Mouse (Mus musculus): ENCODE results near the gene Pea15a. TPM values are rescaled to one million over a fixed set of nuclear protein-coding genes. Genes with fewer than 3 reads are reported as not detected.
"Not testable (repeated sequence)": the region's sequence is repeated elsewhere in the genome, so short reads cannot be mapped to it uniquely, and the experiment has no call there.

Gene Pea15a
- total and polyA plus RNA-seq, 3 experiments = 15.6 to 50.6 (median 23.7) TPM

GRCm38 (mm10) chr1:172247679-172248078, 41.1 kb upstream of the Pea15a start:
- Histone ChIP-seq H3K36me3 (replicated peaks in 1 of 2; ENCODE audit: control insufficient read depth in 1 of 2, insufficient read depth in 1 of 2, low read length in 1 of 2) (no peaks in the 10 kb centered on the region), H3K4me2 (ENCODE audit: insufficient read depth, low read depth, poor library complexity, severe bottlenecking) (no peak overlapping the region), H3K4me1 (ENCODE audit: control insufficient read depth in 1 of 2, insufficient read depth in 2 of 2) (peaks cover 0 to 15% of the 10 kb centered on the region in 2 experiments; a peak in 2 of 4 replicates), H3K4me3 (replicated peaks in 1 of 3; ENCODE audit: low read depth in 2 of 3, low read length in 2 of 3, poor library complexity in 1 of 3) (no peak overlapping the region), H3K27me3 (replicated peaks) (no peaks in the 10 kb centered on the region), H3K27ac (ENCODE audit: insufficient read depth, low read depth) (no peak overlapping the region), H3K9ac (ENCODE audit: insufficient read depth, low read depth) (no peak overlapping the region), H3K79me2 (replicated peaks; ENCODE audit: control insufficient read depth, extremely low read depth, insufficient read depth, poor library complexity, severe bottlenecking) (no peaks in the 10 kb centered on the region), H3K9me3 (replicated peaks; ENCODE audit: low read length) (no peaks in the 10 kb centered on the region)
- dilution Hi-C loops (cut with MboI; ENCODE audit: extremely low pct_ligation_motif_present, extremely low pct_unique_long_range_greater_than_20kb, low sequenced_read_pairs) = no loop called here
- peak; percentile 54 for DNase-seq (ENCODE audit: extremely low read depth)
- in situ Hi-C loops (cut with MboI; ENCODE audit: low pct_ligation_motif_present, low pct_unique_long_range_greater_than_20kb, low sequenced_read_pairs) = no loop called here
- TF ChIP-seq CTCF (conservative IDR thresholded peaks at IDR 0.05 in 1 of 2, IDR thresholded peaks at IDR 0.05 in 1 of 2; ENCODE audit: low read depth in 2 of 2, low read length in 2 of 2) (peak; percentile 37 to 82; a peak in 3 of 4 replicates), ZMIZ1 (IDR thresholded peaks at IDR 0.05; ENCODE audit: low read depth, low read length) (no peak), CHD2 (IDR thresholded peaks at IDR 0.05; ENCODE audit: low read length) (no peak), SMC3 (IDR thresholded peaks at IDR 0.05; ENCODE audit: low read depth, low read length) (peak; percentile 81), RAD21 (IDR thresholded peaks at IDR 0.05; ENCODE audit: low read depth, low read length) (peak; percentile 73), BHLHE40 (IDR thresholded peaks at IDR 0.05; ENCODE audit: low read depth, low read length) (no peak), MAZ (IDR thresholded peaks at IDR 0.05; ENCODE audit: low read depth, low read length) (peak; percentile 85), UBTF (IDR thresholded peaks at IDR 0.05; ENCODE audit: low read depth, low read length) (no peak), E2F4 (IDR thresholded peaks at IDR 0.05; ENCODE audit: insufficient replicate concordance, low read depth, low read length) (no peak)

GRCm38 (mm10) chr1:172247216-172247615, 40.6 kb upstream of the Pea15a start:
- dilution Hi-C loops (cut with MboI; ENCODE audit: extremely low pct_ligation_motif_present, extremely low pct_unique_long_range_greater_than_20kb, low sequenced_read_pairs) = no loop called here
- in situ Hi-C loops (cut with MboI; ENCODE audit: low pct_ligation_motif_present, low pct_unique_long_range_greater_than_20kb, low sequenced_read_pairs) = no loop called here

GRCm38 (mm10) chr1:172244645-172245044, 38.0 kb upstream of the Pea15a start:
- H3K4me1 ChIP-seq (ENCODE audit: control insufficient read depth in 1 of 2, insufficient read depth in 2 of 2) = peaks cover 0 to 26% of the 10 kb centered on the region in 2 experiments; a peak in 2 of 4 replicates
- H3K79me2 ChIP-seq (replicated peaks; ENCODE audit: control insufficient read depth, extremely low read depth, insufficient read depth, poor library complexity, severe bottlenecking); H3K4me2 ChIP-seq (ENCODE audit: insufficient read depth, low read depth, poor library complexity, severe bottlenecking); H3K9ac ChIP-seq (ENCODE audit: insufficient read depth, low read depth); H3K4me3 ChIP-seq (replicated peaks in 1 of 3; ENCODE audit: low read depth in 2 of 3, low read length in 2 of 3, poor library complexity in 1 of 3); H3K36me3 ChIP-seq (replicated peaks in 1 of 2; ENCODE audit: control insufficient read depth in 1 of 2, insufficient read depth in 1 of 2, low read length in 1 of 2); in situ Hi-C loops (cut with MboI; ENCODE audit: low pct_ligation_motif_present, low pct_unique_long_range_greater_than_20kb, low sequenced_read_pairs); H3K27ac ChIP-seq (ENCODE audit: insufficient read depth, low read depth); DNase-seq (ENCODE audit: extremely low read depth); dilution Hi-C loops (cut with MboI; ENCODE audit: extremely low pct_ligation_motif_present, extremely low pct_unique_long_range_greater_than_20kb, low sequenced_read_pairs); H3K27me3 ChIP-seq (replicated peaks); H3K9me3 ChIP-seq (replicated peaks; ENCODE audit: low read length): not testable (repeated sequence)

More at GRCm38 (mm10) chr1:172247216-172247615, 40.6 kb upstream of the Pea15a start:
- Histone ChIP-seq H3K79me2 (replicated peaks; ENCODE audit: control insufficient read depth, extremely low read depth, insufficient read depth, poor library complexity, severe bottlenecking) (no peaks in the 10 kb centered on the region), H3K4me1 (ENCODE audit: control insufficient read depth in 1 of 2, insufficient read depth in 2 of 2) (peaks cover 0 to 19% of the 10 kb centered on the region in 2 experiments; a peak in 2 of 4 replicates), H3K27me3 (replicated peaks) (no peaks in the 10 kb centered on the region), H3K27ac (ENCODE audit: insufficient read depth, low read depth) (no peak overlapping the region), H3K36me3 (replicated peaks in 1 of 2; ENCODE audit: control insufficient read depth in 1 of 2, insufficient read depth in 1 of 2, low read length in 1 of 2) (no peaks in the 10 kb centered on the region), H3K9ac (ENCODE audit: insufficient read depth, low read depth) (no peak overlapping the region), H3K4me3 (replicated peaks in 1 of 3; ENCODE audit: low read depth in 2 of 3, low read length in 2 of 3, poor library complexity in 1 of 3) (no peak overlapping the region), H3K4me2 (ENCODE audit: insufficient read depth, low read depth, poor library complexity, severe bottlenecking) (no peak overlapping the region), H3K9me3 (replicated peaks; ENCODE audit: low read length) (no peaks in the 10 kb centered on the region)
- no peak for DNase-seq (ENCODE audit: extremely low read depth)
- TF ChIP-seq TBP (conservative IDR thresholded peaks at IDR 0.05; ENCODE audit: low read depth, low read length) (no peak), POLR2A (IDR thresholded peaks at IDR 0.05; ENCODE audit: low read depth, low read length) (no peak), ZNF384 (IDR thresholded peaks at IDR 0.05; ENCODE audit: low read depth, low read length) (no peak), EP300 (IDR thresholded peaks at IDR 0.05; ENCODE audit: low read length) (no peak)
